Mouse (Mus musculus) adrenal gland, adult 10 weeks (tissue): ENCODE measurements around the gene Gm21411. TPM values are rescaled to one million over a fixed set of nuclear protein-coding genes. Genes with fewer than 3 reads are reported as not detected.

Experiments
- polyA plus RNA-seq: library from polyadenylated mRNA; stranded (reverse); fragments of 350-450 nt; fragmentation: Illumina TruSeq; extraction: RNeasy Lipid Tissue Mini Kit (QIAGEN cat#74804); gene quantifications from one replicate; pipeline ENCODE4 v1.2.3, GENCODE M21; 2014; ENCODE audit warnings: low read depth, low replicate concordance

Gm21411 gene
- polyA plus RNA-seq, result not detected

DNA sequence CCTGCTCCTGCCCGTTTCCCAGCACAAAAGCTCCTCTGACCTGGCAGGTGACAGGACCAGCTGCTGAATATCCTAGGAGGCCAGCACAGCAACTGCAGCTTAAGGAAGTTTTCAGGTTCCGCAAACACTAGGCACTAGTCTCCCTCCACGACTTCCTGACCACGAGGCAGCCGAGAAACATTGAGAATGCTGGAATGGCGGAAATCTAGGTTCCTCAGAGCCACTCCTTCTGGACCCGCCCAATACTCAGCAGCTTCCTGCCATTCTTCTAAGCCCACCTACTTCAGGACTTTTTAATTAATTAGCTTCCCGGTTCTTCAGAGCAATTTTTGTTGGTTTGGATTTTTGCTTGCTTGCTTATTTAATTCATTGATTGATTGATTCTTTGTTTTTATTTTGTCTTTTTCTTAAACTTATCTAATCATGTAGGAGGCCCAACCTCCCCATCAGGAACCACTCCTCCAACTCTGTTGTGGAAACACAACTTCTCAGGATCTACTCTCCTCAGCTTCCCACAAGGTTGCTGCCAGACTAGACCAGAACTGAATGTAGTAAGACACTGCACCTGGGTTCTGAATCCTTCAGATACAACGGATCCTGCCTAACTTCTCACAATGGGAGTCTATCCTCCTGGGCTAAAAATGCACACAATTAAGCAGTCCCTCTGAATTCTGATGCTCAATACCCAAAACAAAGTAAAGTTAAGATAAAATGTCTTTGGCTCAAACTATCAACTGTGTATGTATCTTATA, at the start of gene Gm21411:
TSS of gene Gm21411 (minus strand) at position 205 of the 752 bp plus-strand sequence.

Other genes starting within 250 kb of the Gm21411 start
- gene Zfp989, start 62.4 kb upstream of the Gm21411 start, polyA plus RNA-seq, result not detected
- not detected for gene Rex2, start 112.3 kb upstream of the Gm21411 start, polyA plus RNA-seq
- gene Zfp991, start 222.4 kb upstream of the Gm21411 start, polyA plus RNA-seq, result 53.4 TPM